Mouse (Mus musculus) embryonic fibroblast, embryonic 13.5 days (primary cell): ENCODE measurements around the gene Neu1.

Experiments used
- CTCF ChIP-seq: IDR thresholded peaks from 2 replicates; pipeline ENCODE4 v1.5.1; 2011; ENCODE audit warnings: mild to moderate bottlenecking, control low read depth, low read length, moderate library complexity, borderline replicate concordance; ENCODE audit not compliant: insufficient read depth
- POLR2A ChIP-seq: IDR thresholded peaks from 2 replicates; pipeline ENCODE4 v1.6.1; 2011; ENCODE audit warnings: low read depth, mild to moderate bottlenecking, control low read depth, low read length, moderate library complexity

- TF ChIP-seq POLR2A (no peak), CTCF (no peak)
These were observed 32.4 kb upstream of the Neu1 start for GRCm38 (mm10) chr17:34898706-34899052.
